Mouse (Mus musculus) brain, embryonic 18.5 days (tissue): Measurements from ENCODE around the gene Aspdh.

Experiments
- DNase-seq: peaks from one replicate; pipeline ENCODE4 v3.0.0-alpha.2; 2012; ENCODE audit warnings: low read depth, low spot score

Aspdh gene

GRCm38 (mm10) chr7:44465111-44465510 is at the start of gene Aspdh:
Gene Aspdh (plus strand): TSS chr7:44465391.
- no peak for DNase-seq

- no peak for DNase-seq
These were observed 37.5 kb upstream of the Aspdh start for GRCm38 (mm10) chr7:44427666-44428065.

GRCm38 (mm10) chr7:44428171-44428950 is 36.8 kb upstream of the Aspdh start:
- no peak for DNase-seq

- peak; percentile 83 for DNase-seq
These were observed 36.1 kb upstream of the Aspdh start, which contains the start of gene Lrrc4b for GRCm38 (mm10) chr7:44428968-44429521. Gene Lrrc4b (plus strand): TSS chr7:44429018.

DNA sequence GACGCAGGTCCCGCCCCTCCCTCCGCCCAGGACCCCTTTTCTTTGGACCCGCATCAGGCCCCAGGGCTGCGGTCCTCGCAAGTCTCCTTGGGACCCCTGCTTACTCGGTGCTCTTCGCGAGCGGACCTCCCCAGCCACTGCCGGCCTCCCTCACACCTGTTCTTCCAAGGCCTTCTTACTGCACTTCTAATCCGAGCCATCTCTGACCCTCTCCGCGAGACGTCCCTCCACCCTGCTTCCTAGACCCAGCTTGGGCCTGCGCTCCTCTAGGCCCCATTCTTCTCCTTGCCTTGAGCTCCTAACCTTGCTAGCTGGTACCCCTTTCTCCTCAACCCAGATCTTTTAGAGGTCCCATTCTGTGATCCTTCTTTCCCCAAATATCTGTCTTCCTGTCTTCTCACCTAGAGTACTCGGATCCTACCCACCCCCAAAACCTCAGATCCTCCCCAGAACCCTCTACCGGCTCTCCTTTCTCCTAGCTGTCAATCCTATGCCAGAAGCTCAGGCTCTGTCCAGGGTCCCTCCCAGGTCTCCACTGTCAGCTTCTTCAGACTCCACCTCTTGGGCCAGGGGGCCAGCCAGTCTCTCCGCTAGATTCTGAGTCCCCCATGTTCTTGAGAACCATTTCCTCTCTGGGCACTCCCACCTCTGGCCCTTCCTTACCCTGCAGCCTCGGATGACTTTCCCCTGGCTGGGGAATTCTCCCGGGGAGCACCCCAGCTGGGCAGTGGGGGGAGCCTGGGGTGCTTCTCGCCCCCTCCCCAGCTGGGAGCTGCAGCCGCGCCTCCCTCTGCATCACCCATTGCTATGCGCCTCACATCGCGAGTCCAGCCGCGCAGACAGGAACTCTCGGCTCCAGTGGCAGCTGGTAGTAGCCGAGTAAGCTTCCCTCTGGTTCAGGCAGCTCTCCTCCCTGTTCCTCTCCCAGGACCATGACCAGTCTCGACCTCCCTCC is 35.4 kb upstream of the Aspdh start:
- no peak for DNase-seq

- no peak for DNase-seq
These were observed 32.6 kb upstream of the Aspdh start for GRCm38 (mm10) chr7:44432550-44432949.

DNA sequence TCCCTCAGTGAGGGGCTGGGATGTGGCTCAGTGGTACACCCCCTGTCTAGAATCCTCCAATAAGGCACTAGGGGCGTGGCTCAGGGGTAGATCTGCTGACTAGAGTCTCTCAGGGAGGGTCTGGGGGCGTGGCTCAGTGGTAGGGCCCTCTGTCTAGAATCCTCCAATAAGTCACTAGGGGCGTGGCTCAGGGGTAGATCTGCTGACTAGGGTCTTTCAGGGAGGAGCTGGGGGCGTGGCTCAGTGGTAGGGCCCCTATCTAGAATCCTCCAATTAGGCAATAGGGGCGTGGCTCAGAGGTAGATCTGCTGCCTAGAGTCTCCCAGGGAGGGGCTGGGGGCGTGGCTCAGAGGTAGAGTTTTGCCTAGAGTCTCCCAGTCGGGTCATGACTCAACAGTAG is 31.8 kb upstream of the Aspdh start:
- no peak for DNase-seq

DNA sequence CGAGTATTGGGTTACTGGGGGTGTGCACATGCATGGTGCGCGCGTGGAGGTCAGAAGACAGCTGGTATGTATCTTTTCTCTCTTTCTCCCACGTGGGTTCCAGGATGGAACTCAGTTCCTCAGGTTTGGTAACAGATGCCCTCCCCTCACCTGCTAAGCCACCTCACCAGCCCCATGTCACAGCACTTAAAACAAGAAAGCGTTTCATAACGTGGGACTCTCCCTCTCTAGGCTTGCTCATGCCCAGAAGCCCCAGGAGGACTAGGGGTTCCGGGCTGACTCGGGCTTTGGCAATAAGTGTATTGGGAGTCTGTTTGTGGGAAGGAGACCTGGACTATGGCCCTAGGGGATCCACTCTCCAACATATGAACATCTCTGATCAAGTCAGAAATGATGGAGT is 31.1 kb upstream of the Aspdh start:
- no peak for DNase-seq

GRCm38 (mm10) chr7:44435796-44436195 is 29.4 kb upstream of the Aspdh start:
- no peak for DNase-seq

DNA sequence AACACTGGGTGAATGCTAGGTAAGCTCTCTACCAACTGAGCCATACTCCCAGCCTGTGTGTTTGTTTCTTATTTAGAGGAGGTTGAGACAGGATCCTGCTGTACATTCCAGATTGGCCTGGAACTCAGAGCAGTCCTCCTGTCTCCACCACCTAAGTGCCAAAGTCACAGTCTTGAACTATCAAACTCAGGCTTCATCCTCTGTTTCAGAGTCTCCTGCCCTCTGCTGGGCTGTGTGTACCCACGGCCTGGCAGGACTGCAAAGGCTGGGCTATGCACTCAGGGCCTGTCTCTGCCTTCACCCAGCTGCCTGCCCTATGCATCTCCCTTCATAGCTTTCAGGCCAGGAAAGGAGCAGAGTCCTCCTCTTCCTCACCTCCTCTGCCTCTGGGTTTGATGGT is 28.9 kb upstream of the Aspdh start:
- no peak for DNase-seq

DNA sequence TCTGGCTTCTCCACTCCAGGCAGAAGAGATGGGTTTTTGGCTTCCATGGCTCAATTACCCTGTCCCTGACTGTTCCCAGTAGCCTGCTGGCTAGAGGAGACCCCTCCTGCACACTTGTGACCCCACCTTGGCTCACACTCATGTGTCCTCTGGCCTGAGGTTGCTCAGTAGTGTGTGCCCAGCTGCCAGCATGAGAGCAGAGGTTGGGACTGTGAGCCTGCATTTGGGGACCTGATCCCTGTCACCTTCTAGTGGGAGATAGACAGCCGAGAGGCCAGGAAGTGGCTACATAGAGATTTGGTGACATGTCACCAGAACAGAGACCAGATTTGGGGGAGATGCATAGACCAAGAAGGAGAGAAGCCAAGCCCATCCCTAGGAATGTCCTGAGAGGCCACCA is 28.0 kb upstream of the Aspdh start:
- no peak for DNase-seq

DNA sequence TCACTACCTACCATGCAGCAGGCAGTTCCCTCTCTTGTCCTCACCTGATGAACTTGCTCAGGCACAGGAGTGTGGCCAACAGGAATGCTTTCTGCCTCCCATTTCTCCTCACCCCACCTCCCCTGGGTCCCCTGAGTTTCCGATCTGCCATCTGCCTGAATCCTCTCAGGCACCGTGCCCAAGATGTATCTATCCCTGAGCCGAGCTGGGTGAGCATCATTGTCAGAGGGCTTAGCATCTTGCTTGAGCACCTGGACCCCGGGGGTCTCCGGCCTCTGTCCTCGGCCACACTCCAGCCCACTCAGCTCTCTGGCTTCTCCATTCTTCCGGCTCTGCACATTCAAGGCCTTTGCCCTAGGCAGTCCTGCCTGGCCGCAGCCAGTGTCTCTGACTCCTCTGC is 27.3 kb upstream of the Aspdh start:
- no peak for DNase-seq

DNA sequence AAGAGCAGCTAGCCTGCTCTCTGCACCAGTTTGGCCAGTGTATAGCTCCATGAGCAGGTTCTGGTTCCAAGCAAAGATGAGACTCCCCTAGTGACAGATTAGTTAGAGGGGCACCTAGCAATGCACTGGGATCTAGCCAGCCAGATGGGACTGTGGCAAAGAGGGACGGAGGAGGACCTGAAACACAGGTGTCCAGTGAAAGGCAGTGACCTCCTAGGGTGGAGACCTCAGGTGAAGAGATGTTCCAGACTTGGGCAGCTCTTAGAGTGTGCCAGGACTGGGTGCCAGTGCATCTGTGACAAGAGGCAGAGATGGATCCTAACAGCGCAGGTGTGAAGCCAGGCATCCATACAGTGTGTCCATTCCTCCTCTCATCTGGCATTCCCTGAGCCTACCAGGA is 25.5 kb upstream of the Aspdh start:
- no peak for DNase-seq

- DNase-seq: no peak
These were observed 24.7 kb upstream of the Aspdh start for GRCm38 (mm10) chr7:44440479-44440878.

GRCm38 (mm10) chr7:44441180-44441579 is 24.0 kb upstream of the Aspdh start:
- DNase-seq: no peak

- DNase-seq: peak; percentile 74
These were observed 23.5 kb upstream of the Aspdh start for GRCm38 (mm10) chr7:44441648-44442109.

GRCm38 (mm10) chr7:44442407-44442821 is 22.8 kb upstream of the Aspdh start:
- DNase-seq: no peak

- DNase-seq: no peak
These were observed 21.7 kb upstream of the Aspdh start for GRCm38 (mm10) chr7:44443268-44444173.

DNA sequence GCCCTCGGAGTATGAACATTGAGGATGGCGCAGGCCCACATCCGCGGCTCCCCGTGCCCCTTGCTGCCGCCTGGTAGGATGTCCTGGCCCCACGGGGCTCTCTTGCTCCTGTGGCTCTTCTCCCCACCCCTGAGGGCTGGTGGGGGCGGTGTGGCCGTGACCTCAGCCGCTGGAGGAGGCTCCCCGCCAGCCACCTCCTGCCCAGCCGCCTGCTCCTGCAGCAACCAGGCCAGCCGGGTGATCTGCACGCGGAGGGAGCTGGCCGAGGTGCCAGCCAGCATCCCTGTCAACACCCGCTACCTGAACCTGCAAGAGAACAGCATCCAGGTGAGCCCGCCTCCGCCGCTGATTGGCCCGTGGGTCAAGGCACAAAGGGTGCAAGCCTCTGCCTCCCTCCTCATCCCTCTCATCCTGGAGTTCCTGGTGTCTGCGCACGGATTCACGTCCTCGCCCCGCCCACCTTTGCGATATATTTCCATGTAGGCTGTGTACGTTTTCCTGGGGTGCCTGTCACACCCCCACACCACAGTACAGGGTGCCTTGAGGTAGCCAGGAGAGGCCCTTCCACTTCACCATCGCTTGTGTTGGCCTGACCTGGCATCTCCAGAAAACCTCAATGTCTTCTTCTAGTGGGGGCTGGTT is 20.2 kb upstream of the Aspdh start:
- DNase-seq: no peak

GRCm38 (mm10) chr7:44445528-44445923 is 19.7 kb upstream of the Aspdh start:
- DNase-seq: no peak
